Mouse (Mus musculus): ENCODE measurements around the gene Rab5c.

Rab5c gene

GRCm38 (mm10) chr11:100738066-100738604, at the start of gene Rab5c:
Gene Rab5c, minus strand, starts transcription at chr11:100738215.
- peak; percentile 96 to 99 for DNase-seq (ENCODE audit: low read depth in 1 of 2, low spot score in 2 of 2)

GRCm38 (mm10) chr11:100785774-100786173, 47.8 kb upstream of the Rab5c start:
- no peak for DNase-seq (ENCODE audit: low read depth in 1 of 2, low spot score in 2 of 2)

GRCm38 (mm10) chr11:100784286-100784685, 46.3 kb upstream of the Rab5c start:
- DNase-seq (ENCODE audit: low read depth in 1 of 2, low spot score in 2 of 2) = no peak

- no peak for DNase-seq (ENCODE audit: low read depth in 1 of 2, low spot score in 2 of 2)
Measured at GRCm38 (mm10) chr11:100782568-100782967, 44.6 kb upstream of the Rab5c start.

- DNase-seq (ENCODE audit: low read depth in 1 of 2, low spot score in 2 of 2) = no peak
Measured at GRCm38 (mm10) chr11:100781763-100782475, 43.9 kb upstream of the Rab5c start.

GRCm38 (mm10) chr11:100780247-100780646, 42.2 kb upstream of the Rab5c start:
- DNase-seq (ENCODE audit: low read depth in 1 of 2, low spot score in 2 of 2) = no peak

- no peak for DNase-seq (ENCODE audit: low read depth in 1 of 2, low spot score in 2 of 2)
Measured at GRCm38 (mm10) chr11:100778069-100778468, 40.1 kb upstream of the Rab5c start.

GRCm38 (mm10) chr11:100775921-100776320, 37.9 kb upstream of the Rab5c start:
- no peak for DNase-seq (ENCODE audit: low read depth in 1 of 2, low spot score in 2 of 2)

- no peak for DNase-seq (ENCODE audit: low read depth in 1 of 2, low spot score in 2 of 2)
Measured at GRCm38 (mm10) chr11:100774261-100774660, 36.2 kb upstream of the Rab5c start.

- DNase-seq (ENCODE audit: low read depth in 1 of 2, low spot score in 2 of 2) = peak in 1 of 2 experiments; percentile 49
Measured at GRCm38 (mm10) chr11:100770646-100771408, 32.8 kb upstream of the Rab5c start, which contains the start of gene Ghdc. Gene Ghdc, minus strand, starts transcription at chr11:100770957.

- DNase-seq (ENCODE audit: low read depth in 1 of 2, low spot score in 2 of 2) = no peak
Measured at GRCm38 (mm10) chr11:100769980-100770379, 32.0 kb upstream of the Rab5c start.

GRCm38 (mm10) chr11:100767871-100768270, 29.9 kb upstream of the Rab5c start:
- no peak for DNase-seq (ENCODE audit: low read depth in 1 of 2, low spot score in 2 of 2)

- no peak for DNase-seq (ENCODE audit: low read depth in 1 of 2, low spot score in 2 of 2)
Measured at GRCm38 (mm10) chr11:100766726-100767125, 28.7 kb upstream of the Rab5c start.

- DNase-seq (ENCODE audit: low read depth in 1 of 2, low spot score in 2 of 2) = no peak
Measured at GRCm38 (mm10) chr11:100762831-100763230, 24.8 kb upstream of the Rab5c start, which contains the start of gene Hcrt. Gene Hcrt, minus strand, starts transcription at chr11:100762931.

GRCm38 (mm10) chr11:100761547-100762045, 23.6 kb upstream of the Rab5c start:
- peak; percentile 54 to 83 for DNase-seq (ENCODE audit: low read depth in 1 of 2, low spot score in 2 of 2)

- DNase-seq (ENCODE audit: low read depth in 1 of 2, low spot score in 2 of 2) = peak in 1 of 2 experiments; percentile 56
Measured at GRCm38 (mm10) chr11:100759611-100760233, 21.7 kb upstream of the Rab5c start, which contains the start of gene Kcnh4. Gene Kcnh4, minus strand, starts transcription at chr11:100759942.

GRCm38 (mm10) chr11:100758707-100759610, 20.9 kb upstream of the Rab5c start:
- DNase-seq (ENCODE audit: low read depth in 1 of 2, low spot score in 2 of 2) = no peak

GRCm38 (mm10) chr11:100757566-100757965, 19.6 kb upstream of the Rab5c start:
- DNase-seq (ENCODE audit: low read depth in 1 of 2, low spot score in 2 of 2) = no peak

GRCm38 (mm10) chr11:100756476-100756875, 18.5 kb upstream of the Rab5c start:
- no peak for DNase-seq (ENCODE audit: low read depth in 1 of 2, low spot score in 2 of 2)

GRCm38 (mm10) chr11:100754693-100755057, 16.7 kb upstream of the Rab5c start:
- DNase-seq (ENCODE audit: low read depth in 1 of 2, low spot score in 2 of 2) = no peak

Data from monocyte, adult 2 months (primary cell).